Mouse (Mus musculus) E14TG2a.4 (cell line): ENCODE data around the gene Adap1.
A peak's percentile ranks its signal among the peaks of the same experiment; 100 is the strongest.

Experiments used
- H3K27me3 ChIP-seq: 2 replicates; pipeline ENCODE4 v1.6.1; 2014; ENCODE audit warnings: low read length, control low read depth; ENCODE audit not compliant: insufficient read depth
- H3K36me3 ChIP-seq: 2 replicates; pipeline ENCODE4 v1.6.1; 2014; ENCODE audit warnings: low read length, control low read depth; ENCODE audit not compliant: insufficient read depth
- H3K4me1 ChIP-seq: replicated peaks from 2 replicates; pipeline ENCODE4 v1.6.1; 2014; ENCODE audit warnings: low read depth, low read length, control low read depth
- H3K4me3 ChIP-seq: replicated peaks from 2 replicates; pipeline ENCODE4 v1.5.1; 2014; ENCODE audit warnings: mild to moderate bottlenecking, low read length
- H3K9me3 ChIP-seq: 2 replicates; pipeline ENCODE4 v1.6.1; 2014; ENCODE audit warnings: low read length, control low read depth
- CTCF ChIP-seq: conservative IDR thresholded peaks from 2 replicates; pipeline ENCODE4 v1.5.1; 2014; ENCODE audit warnings: low read length
- NANOG ChIP-seq: IDR thresholded peaks from 2 replicates; pipeline ENCODE4 v1.6.1; 2014; ENCODE audit warnings: borderline replicate concordance, low read length, mixed read lengths
- POU5F1 ChIP-seq: IDR thresholded peaks from 2 replicates; pipeline ENCODE4 v1.6.1; 2014; ENCODE audit warnings: low read length, borderline replicate concordance

The Adap1 gene

DNA sequence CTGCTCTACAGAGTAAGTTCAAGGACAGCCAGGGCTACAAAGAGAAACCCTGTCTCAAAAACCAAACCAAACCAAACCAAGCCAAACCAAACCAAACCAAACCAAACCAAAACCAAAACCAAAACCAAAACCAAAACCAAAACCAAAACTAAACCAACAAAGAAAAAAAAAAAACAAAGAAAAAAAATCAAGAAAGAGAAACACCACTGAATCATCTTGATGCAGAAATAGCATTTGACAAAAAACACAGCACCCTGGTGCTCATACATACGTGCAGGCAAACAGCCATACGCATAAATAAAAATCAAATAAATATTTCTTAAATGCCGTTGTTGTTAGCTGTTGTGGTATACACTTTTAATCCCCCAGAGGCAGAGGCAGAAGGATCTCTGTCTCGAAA lies 14.9 kb downstream of the Adap1 start:
- peaks cover 9% of the 10 kb centered on the region for H3K9me3 ChIP-seq
- H3K4me3 ChIP-seq = no peak overlapping the region
- peaks cover 43% of the 10 kb centered on the region for H3K36me3 ChIP-seq
- H3K4me1 ChIP-seq = peaks cover 65% of the 10 kb centered on the region
- no peaks in the 10 kb centered on the region for H3K27me3 ChIP-seq
- TF ChIP-seq POU5F1 = no peak
- TF ChIP-seq CTCF = no peak
- TF ChIP-seq NANOG = no peak

DNA sequence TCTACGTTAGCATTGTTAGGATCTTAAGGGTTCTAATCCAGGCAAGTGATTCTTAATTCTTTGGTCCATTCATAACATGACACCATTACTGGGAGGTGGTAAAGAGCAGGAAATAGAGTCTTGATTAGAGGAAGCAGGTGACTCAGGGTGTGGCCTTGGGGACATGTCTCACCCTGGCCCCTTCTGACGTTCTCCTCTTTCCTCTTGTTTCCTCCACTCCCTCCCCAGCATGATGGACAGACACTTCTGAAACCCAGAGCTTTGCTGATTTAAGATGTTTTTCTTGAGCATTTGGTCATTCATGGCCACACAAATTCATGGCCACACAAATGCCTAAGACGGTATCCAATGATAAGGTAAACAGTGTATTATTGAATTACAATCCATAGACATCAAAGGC lies 15.5 kb downstream of the Adap1 start:
- Histone ChIP-seq H3K27me3 (no peaks in the 10 kb centered on the region), H3K36me3 (peaks cover 48% of the 10 kb centered on the region), H3K4me1 (peaks cover 64% of the 10 kb centered on the region), H3K9me3 (peaks cover 9% of the 10 kb centered on the region), H3K4me3 (no peak overlapping the region)
- no peak for TF ChIP-seq CTCF
- no peak for TF ChIP-seq NANOG
- TF ChIP-seq POU5F1 = no peak

DNA sequence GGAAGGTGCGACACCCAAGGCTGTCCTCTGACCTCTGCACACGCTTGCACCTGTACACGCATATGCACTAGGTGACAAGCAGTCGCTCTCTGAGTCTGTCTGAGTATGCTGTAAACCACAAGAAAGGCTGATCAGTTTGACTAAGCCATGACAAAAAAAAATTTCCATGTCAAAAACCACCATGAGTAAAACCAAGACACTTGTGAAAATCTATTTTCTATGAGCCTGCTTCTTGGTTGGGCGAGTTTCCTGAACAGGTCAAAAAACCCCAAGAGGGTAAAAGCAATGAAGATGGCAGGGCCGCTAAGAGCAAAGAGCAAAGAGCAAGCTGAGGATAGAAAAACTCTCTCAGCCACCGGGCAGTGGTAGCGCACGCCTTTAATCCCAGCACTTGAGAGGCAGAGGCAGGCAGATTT lies 21.8 kb downstream of the Adap1 start:
- TF ChIP-seq CTCF (no peak), POU5F1 (no peak), NANOG (no peak)
- H3K4me3 ChIP-seq = no peak overlapping the region
- peaks cover 9% of the 10 kb centered on the region for H3K9me3 ChIP-seq
- no peaks in the 10 kb centered on the region for H3K27me3 ChIP-seq
- peaks cover 69% of the 10 kb centered on the region for H3K36me3 ChIP-seq
- peaks cover 67% of the 10 kb centered on the region for H3K4me1 ChIP-seq

DNA sequence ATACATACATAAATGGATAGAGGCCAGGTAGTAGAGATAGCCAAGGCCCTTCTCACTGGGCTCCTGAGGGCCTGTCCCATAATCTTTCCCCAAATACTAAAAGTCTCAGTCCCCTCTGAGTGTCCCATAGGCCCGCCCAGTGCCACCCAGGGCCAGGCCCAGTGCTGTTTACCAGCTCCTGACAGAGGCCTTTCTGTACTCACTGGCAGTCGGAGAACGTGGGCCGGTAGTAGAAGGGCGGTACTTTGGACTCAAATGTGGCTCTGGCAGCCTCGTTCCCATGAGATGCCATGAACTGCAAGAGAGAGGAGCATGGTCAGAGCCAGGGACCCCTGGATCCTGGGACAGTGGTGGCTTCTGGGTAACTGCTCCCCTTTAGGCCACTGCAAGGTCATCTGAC lies 23.3 kb downstream of the Adap1 start:
- H3K36me3 ChIP-seq = peaks cover 76% of the 10 kb centered on the region
- TF ChIP-seq CTCF (no peak), NANOG (no peak), POU5F1 (no peak)
- peaks cover 80% of the 10 kb centered on the region for H3K4me1 ChIP-seq
- no peaks in the 10 kb centered on the region for H3K27me3 ChIP-seq
- no peak overlapping the region for H3K4me3 ChIP-seq
- H3K9me3 ChIP-seq = peaks cover 9% of the 10 kb centered on the region

DNA sequence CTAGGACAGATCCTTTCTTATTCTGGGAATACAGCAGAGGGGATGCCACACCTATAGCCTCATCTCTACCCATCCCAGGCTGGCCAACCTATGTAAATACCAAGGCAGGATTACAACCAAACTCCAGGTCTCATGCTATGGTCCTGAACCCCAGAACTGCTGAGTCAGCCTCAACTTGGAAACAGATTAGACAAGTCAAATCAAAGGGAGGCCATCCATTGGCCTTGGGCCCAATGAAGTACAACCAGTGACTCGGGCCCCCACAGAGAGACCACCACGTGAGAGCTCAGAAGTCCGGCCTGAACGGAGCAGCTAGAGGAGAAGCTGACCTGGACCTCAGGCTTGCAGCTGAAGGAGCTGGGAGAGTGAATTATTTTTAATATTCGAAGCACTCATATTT lies 27.7 kb downstream of the Adap1 start:
- peaks cover 83% of the 10 kb centered on the region for H3K36me3 ChIP-seq
- H3K27me3 ChIP-seq = no peaks in the 10 kb centered on the region
- peaks cover 64% of the 10 kb centered on the region for H3K4me1 ChIP-seq
- H3K4me3 ChIP-seq = no peak overlapping the region
- H3K9me3 ChIP-seq = peaks cover 8% of the 10 kb centered on the region
- TF ChIP-seq POU5F1 (no peak), CTCF (no peak), NANOG (no peak)

DNA sequence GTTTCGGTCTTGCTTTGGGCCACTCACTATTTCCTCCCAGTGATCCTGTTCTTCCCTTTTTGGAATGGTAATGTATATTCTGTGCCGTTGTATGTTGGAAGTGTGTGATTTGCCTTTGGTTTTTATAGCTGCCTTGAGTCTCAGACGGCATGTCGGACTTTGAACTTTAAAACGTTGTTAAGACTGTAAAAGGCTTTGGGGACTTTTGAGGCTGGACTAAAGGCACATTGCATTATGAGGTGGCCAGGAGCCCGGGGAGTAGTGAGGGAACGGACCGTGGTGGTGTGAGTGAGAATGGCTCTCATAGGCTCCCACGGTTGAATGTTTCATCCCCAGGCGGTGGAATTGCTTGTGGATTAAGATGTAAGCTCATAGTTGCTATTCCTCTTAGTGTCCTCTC lies 28.3 kb downstream of the Adap1 start:
- Histone ChIP-seq H3K4me3 (no peak overlapping the region), H3K4me1 (peaks cover 64% of the 10 kb centered on the region), H3K36me3 (peaks cover 78% of the 10 kb centered on the region), H3K27me3 (no peaks in the 10 kb centered on the region), H3K9me3 (peaks cover 8% of the 10 kb centered on the region)
- no peak for TF ChIP-seq POU5F1
- TF ChIP-seq NANOG = no peak
- no peak for TF ChIP-seq CTCF

DNA sequence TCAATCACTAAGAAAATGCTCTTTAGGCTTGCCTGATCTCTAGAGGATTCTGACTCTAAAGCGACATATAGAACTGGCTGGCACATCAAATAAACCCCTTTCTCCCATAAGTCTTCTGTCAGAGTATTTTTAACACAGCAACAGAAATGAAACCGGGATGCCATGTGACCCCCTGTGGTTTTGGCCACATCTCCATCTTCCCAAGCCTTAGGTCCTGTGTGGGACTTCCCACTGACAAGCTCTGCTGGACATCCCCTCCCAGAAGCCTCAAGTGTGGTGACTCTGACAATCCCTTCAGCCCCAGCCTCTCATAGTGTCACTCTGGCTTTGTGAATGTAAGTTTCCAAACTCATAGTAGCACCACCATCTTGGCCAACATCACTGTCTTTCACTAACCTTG lies 31.3 kb downstream of the Adap1 start:
- Histone ChIP-seq H3K36me3 (peaks cover 91% of the 10 kb centered on the region), H3K4me1 (peaks cover 62% of the 10 kb centered on the region), H3K4me3 (no peak overlapping the region), H3K9me3 (peaks cover 8% of the 10 kb centered on the region), H3K27me3 (no peaks in the 10 kb centered on the region)
- TF ChIP-seq POU5F1 (no peak), NANOG (no peak), CTCF (no peak)

DNA sequence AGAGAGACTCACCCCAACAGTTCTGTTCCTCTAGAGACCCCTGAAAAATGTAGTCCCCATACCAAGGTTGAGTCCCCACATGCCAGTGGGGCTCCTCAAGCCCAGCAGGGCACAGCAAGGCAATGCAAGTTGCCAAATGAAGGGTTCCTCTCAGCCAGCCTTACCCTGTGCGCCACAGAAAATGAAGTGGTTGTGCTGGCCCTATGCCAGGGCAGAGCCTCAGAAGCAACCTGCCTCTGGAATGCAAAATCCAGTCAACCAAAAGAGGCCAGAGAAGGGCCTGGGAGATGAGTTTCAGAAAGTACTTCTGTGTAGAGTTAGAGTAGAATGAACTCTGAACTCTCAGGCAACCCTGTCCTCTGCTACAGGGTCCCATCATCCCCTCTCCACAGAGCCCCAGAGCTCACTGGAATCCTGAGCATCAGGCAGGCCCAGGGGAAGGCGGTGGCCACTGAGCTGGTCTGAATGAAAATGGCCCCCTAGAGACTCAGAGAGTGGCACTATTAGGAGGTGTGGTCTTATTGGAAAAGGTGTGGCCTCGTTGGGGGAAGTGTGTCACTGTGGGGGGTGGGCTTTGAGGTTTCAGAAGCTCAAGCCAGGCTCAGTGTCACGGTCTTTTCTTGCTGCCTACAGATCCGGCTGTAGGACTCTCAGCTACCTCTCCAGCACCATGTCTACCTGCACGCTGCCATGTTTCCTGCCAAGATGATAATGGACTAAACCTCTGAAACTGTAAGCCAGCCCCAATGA lies 33.4 kb downstream of the Adap1 start:
- H3K9me3 ChIP-seq = peaks cover 25% of the 10 kb centered on the region
- no peaks in the 10 kb centered on the region for H3K27me3 ChIP-seq
- TF ChIP-seq NANOG = no peak
- no peak for TF ChIP-seq CTCF
- no peak for TF ChIP-seq POU5F1
- H3K4me3 ChIP-seq = 0 out of 2 replicates have a peak overlapping the region, but pooled peaks have one; percentile 17
- peaks cover 47% of the 10 kb centered on the region for H3K4me1 ChIP-seq
- H3K36me3 ChIP-seq = peaks cover 87% of the 10 kb centered on the region
